Mouse (Mus musculus) stomach, embryonic 14.5 days (tissue): ENCODE measurements around the gene Unc93a2. TPM values are rescaled to one million over a fixed set of nuclear protein-coding genes. Genes with fewer than 3 reads are reported as not detected.
"Not testable (repeated sequence)": the region's sequence is repeated elsewhere in the genome, so short reads cannot be mapped to it uniquely, and the experiment has no call there.

Experiments
- ATAC-seq: fragments of 200-750 bp; cut with Nextera tagmentation; 2 replicates; pipeline ENCODE4 v1.8.0; 2017; ENCODE audit warnings: low read depth, moderate TSS enrichment; ENCODE audit not compliant: insufficient number of reproducible peaks, insufficient read depth, low FRiP score
- H3K27ac ChIP-seq: fragments of 300-500 bp; sonication (generic); 2 replicates; pipeline ENCODE4 v1.5.1; 2014; ENCODE audit warnings: mild to moderate bottlenecking, low read length, moderate library complexity, mixed read lengths
- H3K27me3 ChIP-seq: fragments of 300-500 bp; sonication (generic); 2 replicates; pipeline ENCODE4 v1.6.1; 2014; ENCODE audit warnings: low read length, control low read depth, mixed read lengths; ENCODE audit not compliant: control insufficient read depth, insufficient read depth
- H3K36me3 ChIP-seq: fragments of 300-500 bp; sonication (generic); 2 replicates; pipeline ENCODE4 v1.6.1; 2014; ENCODE audit warnings: mild to moderate bottlenecking, control low read depth, low read length, moderate library complexity, mixed read lengths; ENCODE audit not compliant: control insufficient read depth, insufficient read depth
- H3K4me1 ChIP-seq: fragments of 300-500 bp; sonication (generic); 2 replicates; pipeline ENCODE4 v1.6.1; 2014; ENCODE audit warnings: low read length, control low read depth, mixed read lengths; ENCODE audit not compliant: control insufficient read depth, insufficient read depth
- H3K4me2 ChIP-seq: fragments of 300-500 bp; sonication (generic); replicated peaks from 2 replicates; pipeline ENCODE4 v1.6.1; 2014; ENCODE audit warnings: low read depth, low read length, control low read depth
- H3K4me3 ChIP-seq: fragments of 300-500 bp; sonication (generic); 2 replicates; pipeline ENCODE4 v1.5.1; 2014; ENCODE audit warnings: low read depth, low read length, control low read depth
- H3K9ac ChIP-seq: fragments of 300-500 bp; sonication (generic); replicated peaks from 2 replicates; pipeline ENCODE4 v1.6.1; 2014; ENCODE audit warnings: low read depth, mild to moderate bottlenecking, control low read depth, low read length, moderate library complexity, mixed read lengths
- H3K9me3 ChIP-seq: fragments of 300-500 bp; sonication (generic); 2 replicates; pipeline ENCODE4 v1.6.1; 2016; ENCODE audit warnings: low read depth, low read length, control low read depth; ENCODE audit not compliant: control insufficient read depth
- WGBS: fragments of 180-500 bp; shearing (Covaris S2); extraction: QIAGEN DNeasy Blood & Tissue Kit; methylation state at CpG from one replicate; pipeline ENCODE4 v1.1.7; 2014; 5-methylcytosine and 5-hydroxymethylcytosine counted together
- polyA plus RNA-seq: library from polyadenylated mRNA; unstranded; fragments of >200 nt; fragmentation: Nextera tagmentation; extraction: Ambion mirVana; gene quantifications from 2 replicates; pipeline ENCODE4 v1.2.1, GENCODE M21; 2014

Unc93a2 gene
- polyA plus RNA-seq, 1 experiment from 2014 or later = not detected

DNA sequence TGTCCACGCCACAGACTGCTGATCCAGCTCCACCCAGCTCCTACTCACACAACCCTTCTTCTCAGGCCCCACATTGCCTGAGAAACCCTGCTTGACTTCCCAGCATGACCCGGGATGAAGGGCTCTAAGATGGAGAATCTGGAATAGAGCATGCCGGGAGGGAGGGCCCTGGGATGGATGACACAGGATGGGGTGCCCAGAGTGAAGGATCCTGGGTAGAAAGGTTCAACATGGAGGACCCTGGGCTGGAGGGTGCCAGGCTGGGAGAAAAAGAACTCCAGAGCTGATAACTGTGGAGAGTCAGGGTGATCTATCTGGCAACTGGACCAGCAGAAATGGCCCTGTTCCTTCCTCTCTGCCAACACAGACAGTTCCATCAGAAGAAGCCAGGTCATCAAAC lies 19.6 kb downstream of the Unc93a2 start:
- not testable (repeated sequence) for H3K4me1 ChIP-seq, H3K9me3 ChIP-seq, H3K27ac ChIP-seq, H3K27me3 ChIP-seq, H3K9ac ChIP-seq, H3K36me3 ChIP-seq, H3K4me3 ChIP-seq, H3K4me2 ChIP-seq
- peak; percentile 73 for ATAC-seq
- WGBS = no CpG with 5 or more reads among the region's 3 CpGs

DNA sequence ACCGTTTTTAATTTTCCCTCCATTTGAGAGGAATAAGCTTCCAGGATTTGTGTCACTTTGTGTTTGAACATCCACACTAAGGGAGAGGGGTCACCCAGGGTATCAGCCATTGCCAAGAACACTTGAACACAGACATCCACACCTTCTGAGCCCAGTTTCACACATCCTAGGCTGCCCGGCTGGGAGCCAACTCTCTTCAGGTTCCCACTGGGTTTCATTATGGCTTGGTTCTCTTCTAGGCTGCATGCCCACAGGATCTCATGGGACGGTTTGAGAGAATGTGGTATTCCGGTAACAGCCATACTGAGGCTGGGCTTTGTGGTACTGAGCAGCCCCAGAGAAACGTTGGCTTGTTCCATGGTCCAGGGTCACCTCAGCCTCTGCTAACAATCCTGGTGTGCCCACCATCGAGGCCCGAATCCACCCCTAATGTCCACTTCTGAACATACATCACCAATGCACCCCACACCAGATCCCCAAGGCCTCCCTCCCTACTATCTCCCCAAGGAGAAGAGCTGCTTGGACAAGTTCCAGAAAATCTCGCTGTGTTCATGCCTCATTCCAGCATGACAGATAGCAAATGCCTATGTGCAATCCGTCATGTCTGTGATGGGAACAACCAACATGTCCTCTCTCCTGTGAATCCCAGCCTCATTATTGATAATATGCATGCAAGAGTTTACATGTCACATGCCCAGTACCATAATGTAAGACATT lies 24.4 kb downstream of the Unc93a2 start:
- H3K4me3 ChIP-seq, H3K9me3 ChIP-seq, H3K9ac ChIP-seq, H3K27ac ChIP-seq, H3K4me1 ChIP-seq, H3K27me3 ChIP-seq, H3K36me3 ChIP-seq, H3K4me2 ChIP-seq, ATAC-seq: not testable (repeated sequence)
- 82% methylated on average over 9 of the region's 9 CpGs for WGBS

DNA sequence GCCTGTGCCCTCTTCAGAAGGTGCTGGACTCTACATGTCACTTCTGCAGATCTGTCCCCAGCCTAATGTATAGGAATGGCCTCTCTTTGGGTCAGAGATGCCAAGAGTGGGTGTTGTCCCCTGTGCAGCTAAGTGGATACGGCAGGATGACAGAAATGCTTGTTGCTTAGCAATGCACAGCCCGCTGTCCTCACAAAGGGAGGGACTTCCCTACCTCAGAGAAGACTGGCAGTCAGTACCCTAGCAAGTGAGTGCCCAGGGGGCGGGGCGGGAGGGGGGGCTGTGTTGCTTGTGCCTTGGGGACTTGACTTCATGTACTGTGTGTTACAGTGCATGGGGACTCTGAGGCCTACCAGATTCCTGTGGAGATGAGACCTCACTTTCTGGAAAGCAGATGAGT lies 25.5 kb downstream of the Unc93a2 start:
- H3K27ac ChIP-seq, ATAC-seq, H3K4me1 ChIP-seq, H3K4me3 ChIP-seq, H3K9ac ChIP-seq, H3K4me2 ChIP-seq, H3K36me3 ChIP-seq, H3K9me3 ChIP-seq, H3K27me3 ChIP-seq: not testable (repeated sequence)
- WGBS = 68% methylated on average over 4 of the region's 4 CpGs

DNA sequence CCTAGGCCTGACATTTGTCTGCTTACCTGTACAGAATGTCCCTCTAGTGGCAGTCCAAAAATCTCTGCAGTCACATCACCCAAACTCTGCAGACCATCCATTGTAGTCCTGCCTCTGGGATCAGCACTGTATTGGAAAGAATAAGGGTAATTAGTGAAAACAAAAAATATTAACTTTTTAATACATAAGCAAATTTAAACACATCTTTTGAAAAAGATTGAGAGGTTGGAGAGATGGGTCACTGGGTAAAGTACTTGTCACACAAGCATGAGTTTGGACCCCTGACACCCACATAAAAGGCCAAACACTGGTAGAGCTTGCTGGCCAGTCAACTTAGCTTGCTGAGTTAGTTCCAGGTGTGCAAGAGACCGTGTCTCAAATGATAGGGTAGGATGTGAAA lies 32.7 kb downstream of the Unc93a2 start, which contains the start of gene Ttll2:
TSS of gene Ttll2 (minus strand) at position 101 of the 400 bp plus-strand sequence.
- not testable (repeated sequence) for H3K4me1 ChIP-seq, H3K4me3 ChIP-seq, H3K4me2 ChIP-seq, ATAC-seq, H3K27me3 ChIP-seq, H3K27ac ChIP-seq, H3K9me3 ChIP-seq, H3K36me3 ChIP-seq, H3K9ac ChIP-seq
- WGBS = 89% methylated on average over 1 of the region's 1 CpGs

DNA sequence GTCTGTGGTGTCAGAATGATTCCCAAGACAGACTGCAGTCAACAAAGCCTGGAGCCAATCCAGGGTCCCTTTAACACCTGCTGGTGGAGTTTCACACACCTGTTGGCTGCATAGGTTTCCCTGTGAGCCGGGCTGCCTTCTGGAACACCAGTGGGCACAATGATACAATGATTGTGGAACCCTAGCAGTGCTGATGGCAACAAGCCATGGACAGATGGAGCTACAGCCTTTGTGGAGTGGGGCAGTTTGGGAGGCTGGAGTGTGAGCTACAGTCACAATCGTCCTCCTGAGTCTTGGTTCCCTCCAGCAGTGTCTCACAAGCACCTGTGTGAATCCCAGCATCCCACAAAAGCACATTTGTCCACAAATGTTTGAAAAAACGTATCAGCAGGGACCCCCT lies 36.5 kb downstream of the Unc93a2 start:
- H3K27me3 ChIP-seq, ATAC-seq, H3K4me2 ChIP-seq, H3K36me3 ChIP-seq, H3K27ac ChIP-seq, H3K4me3 ChIP-seq, H3K9me3 ChIP-seq, H3K4me1 ChIP-seq, H3K9ac ChIP-seq: not testable (repeated sequence)
- 68% methylated on average over 2 of the region's 3 CpGs for WGBS

DNA sequence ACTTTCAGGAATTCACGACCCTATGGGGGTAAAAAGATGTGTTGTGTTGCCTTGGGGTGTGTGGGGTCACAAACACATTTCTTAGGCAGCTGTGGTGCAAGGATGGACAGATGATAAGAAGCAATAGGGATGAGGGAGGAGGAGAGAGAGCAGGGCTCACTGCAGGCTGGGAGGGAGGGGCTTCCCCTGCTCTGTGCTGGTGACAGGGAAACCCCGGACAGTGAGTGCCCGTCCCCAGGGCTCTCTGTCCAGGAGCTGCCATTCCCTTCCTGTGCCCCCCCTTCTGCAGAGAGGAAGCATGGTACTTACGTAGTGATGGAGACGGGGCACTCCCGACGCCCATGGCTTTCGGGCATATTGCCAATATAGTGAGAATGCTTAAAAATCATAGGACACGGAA lies 47.9 kb downstream of the Unc93a2 start:
- 76% methylated on average over 7 of the region's 9 CpGs for WGBS
- not testable (repeated sequence) for H3K27me3 ChIP-seq, H3K27ac ChIP-seq, H3K36me3 ChIP-seq, ATAC-seq, H3K9ac ChIP-seq, H3K4me3 ChIP-seq, H3K9me3 ChIP-seq, H3K4me2 ChIP-seq, H3K4me1 ChIP-seq

DNA sequence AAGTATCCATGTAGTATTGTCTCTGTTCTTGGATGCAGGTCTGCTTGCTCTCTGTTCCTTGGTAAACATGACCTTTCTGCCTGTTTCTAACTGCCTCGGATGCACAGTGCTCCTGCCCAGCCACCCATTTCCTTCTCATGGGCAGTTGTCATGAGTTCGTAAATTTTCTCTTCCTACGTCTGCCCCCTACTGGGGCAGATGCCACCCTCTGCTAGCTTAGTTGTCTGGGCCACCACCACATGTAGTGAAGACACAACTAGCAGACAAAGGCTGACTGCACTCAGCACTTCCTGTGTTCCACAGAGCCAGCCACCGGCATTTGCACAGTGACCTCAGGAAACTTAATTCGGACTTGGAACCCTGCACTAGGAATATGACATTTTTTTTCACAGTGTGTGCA lies 52.5 kb downstream of the Unc93a2 start:
- WGBS = 81% methylated on average over 3 of the region's 5 CpGs
- not testable (repeated sequence) for H3K9me3 ChIP-seq, H3K9ac ChIP-seq, H3K4me2 ChIP-seq, H3K27ac ChIP-seq, H3K36me3 ChIP-seq, H3K4me3 ChIP-seq, ATAC-seq, H3K27me3 ChIP-seq, H3K4me1 ChIP-seq

DNA sequence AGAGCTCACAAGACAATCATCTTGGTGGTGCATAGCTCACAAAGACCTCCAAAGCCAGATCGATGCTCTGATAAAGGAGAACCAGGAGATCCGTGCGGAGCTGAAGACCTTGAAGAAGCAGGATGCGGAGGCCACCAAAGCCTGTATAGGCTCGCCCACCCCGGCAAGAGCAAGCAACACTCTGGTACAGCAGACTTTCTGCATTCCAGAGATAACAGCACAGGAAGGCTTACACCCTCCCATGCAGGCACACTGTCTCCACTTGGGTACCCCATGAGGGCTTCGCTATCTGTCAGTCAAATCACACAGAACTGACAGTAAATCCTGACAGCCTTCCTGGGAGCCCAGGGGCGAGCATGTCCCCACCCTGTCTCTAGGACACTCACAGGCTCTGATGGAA lies 58.8 kb downstream of the Unc93a2 start:
- H3K27me3 ChIP-seq, H3K4me2 ChIP-seq, ATAC-seq, H3K36me3 ChIP-seq, H3K27ac ChIP-seq, H3K9me3 ChIP-seq, H3K9ac ChIP-seq, H3K4me3 ChIP-seq, H3K4me1 ChIP-seq: not testable (repeated sequence)
- 50% methylated on average over 5 of the region's 8 CpGs for WGBS

DNA sequence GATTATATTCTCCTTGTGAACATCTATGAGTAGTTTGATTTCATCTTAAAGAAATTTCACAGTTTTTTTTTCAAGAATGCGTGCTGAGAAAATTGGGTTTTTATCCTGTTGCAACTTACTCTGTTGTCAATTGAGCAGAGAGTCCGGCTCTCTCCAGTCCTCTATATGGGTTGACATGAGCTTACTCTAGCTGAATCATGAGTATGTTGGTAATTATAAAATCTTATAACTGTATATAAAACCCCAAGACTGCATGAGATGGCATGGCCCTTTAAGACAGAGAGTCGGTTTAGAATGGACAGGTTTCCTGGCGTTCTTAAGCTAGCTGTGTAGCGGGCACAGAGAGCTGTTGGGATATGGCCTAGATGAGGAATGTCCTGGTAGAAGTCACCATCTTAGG lies 60.9 kb downstream of the Unc93a2 start, which contains the start of gene Tcp10a:
TSS of gene Tcp10a (plus strand) at position 301 of the 400 bp plus-strand sequence.
- not testable (repeated sequence) for H3K27me3 ChIP-seq, H3K4me2 ChIP-seq, ATAC-seq, H3K27ac ChIP-seq, H3K36me3 ChIP-seq, H3K9ac ChIP-seq, H3K4me1 ChIP-seq, H3K4me3 ChIP-seq, H3K9me3 ChIP-seq
- WGBS = 91% methylated on average over 3 of the region's 5 CpGs
